Mouse (Mus musculus) heart, embryonic 13.5 days (tissue): ENCODE results near the gene Snx11. TPM values are rescaled to one million over a fixed set of nuclear protein-coding genes. Genes with fewer than 3 reads are reported as not detected.
"Not testable (repeated sequence)": the region's sequence is repeated elsewhere in the genome, so short reads cannot be mapped to it uniquely, and the experiment has no call there.

ENCODE experiments used
- ATAC-seq: fragments of 200-750 bp; cut with Nextera tagmentation; 2 replicates; pipeline ENCODE4 v1.8.0; 2017; ENCODE audit warnings: moderate TSS enrichment; ENCODE audit not compliant: insufficient number of reproducible peaks, low FRiP score, low TSS enrichment; ENCODE audit errors: extremely low read depth
- H3K27ac ChIP-seq: fragments of 300-500 bp; sonication (generic); replicated peaks from 2 replicates; pipeline ENCODE4 v1.5.1; 2015; ENCODE audit warnings: moderate library complexity, mild to moderate bottlenecking, inconsistent platforms
- H3K27me3 ChIP-seq: fragments of 300-500 bp; sonication (generic); replicated peaks from 2 replicates; pipeline ENCODE4 v1.6.1; 2015; ENCODE audit warnings: mild to moderate bottlenecking, inconsistent platforms
- H3K36me3 ChIP-seq: fragments of 300-500 bp; sonication (generic); 2 replicates; pipeline ENCODE4 v1.6.1; 2015; ENCODE audit warnings: mild to moderate bottlenecking, inconsistent platforms
- H3K4me1 ChIP-seq: fragments of 300-500 bp; sonication (generic); 2 replicates; pipeline ENCODE4 v1.6.1; 2015; ENCODE audit warnings: inconsistent platforms
- H3K4me2 ChIP-seq: fragments of 300-500 bp; sonication (generic); 2 replicates; pipeline ENCODE4 v1.6.1; 2015; ENCODE audit warnings: inconsistent platforms, mild to moderate bottlenecking, moderate library complexity
- H3K4me3 ChIP-seq: fragments of 300-500 bp; sonication (generic); 2 replicates; pipeline ENCODE4 v1.5.1; 2015; ENCODE audit warnings: moderate library complexity, mild to moderate bottlenecking, inconsistent platforms
- H3K9ac ChIP-seq: fragments of 300-500 bp; sonication (generic); 2 replicates; pipeline ENCODE4 v1.6.1; 2015; ENCODE audit warnings: inconsistent platforms, mild to moderate bottlenecking, moderate library complexity
- H3K9me3 ChIP-seq: fragments of 300-500 bp; sonication (generic); 2 replicates; pipeline ENCODE4 v1.6.1; 2016; ENCODE audit warnings: inconsistent platforms
- WGBS: fragments of 180-500 bp; shearing (Covaris S2); methylation state at CpG from one replicate; pipeline ENCODE4 v1.1.7; 2015; ENCODE audit warnings: mixed read lengths; 5-methylcytosine and 5-hydroxymethylcytosine counted together
- polyA plus RNA-seq: library from polyadenylated mRNA; unstranded; fragments of >200 nt; fragmentation: Nextera tagmentation; extraction: Ambion mirVana; gene quantifications from 2 replicates; pipeline ENCODE4 v1.2.1, GENCODE M21; 2015

The Snx11 gene
- polyA plus RNA-seq, 1 experiment from 2014 or later: 11.8 TPM

DNA sequence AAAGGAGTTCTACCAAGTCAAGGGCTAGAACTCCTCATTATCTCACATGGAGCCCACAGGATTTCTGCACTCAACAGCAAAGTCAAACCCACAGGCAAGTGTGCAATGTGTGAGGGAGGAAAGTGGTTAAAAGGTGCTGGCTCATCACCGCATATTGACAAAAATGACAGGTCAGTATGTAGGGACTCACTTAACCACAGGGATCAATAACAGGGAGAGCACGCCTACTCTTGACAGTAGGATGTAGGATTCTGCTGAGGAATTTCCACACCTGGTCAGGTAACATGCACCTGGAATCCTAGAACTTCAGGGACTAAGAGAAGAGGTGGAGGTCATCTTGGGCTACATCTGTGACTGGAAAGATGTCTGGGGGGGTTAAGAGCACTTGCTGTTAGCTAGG is 38.5 kb upstream of the Snx11 start:
- no peaks in the 10 kb centered on the region for H3K9me3 ChIP-seq
- no peak for ATAC-seq
- no peak overlapping the region for H3K27ac ChIP-seq
- no peak overlapping the region for H3K4me2 ChIP-seq
- peaks cover 94% of the 10 kb centered on the region for H3K36me3 ChIP-seq
- H3K27me3 ChIP-seq: no peaks in the 10 kb centered on the region
- H3K9ac ChIP-seq: no peak overlapping the region
- WGBS: 94% methylated on average over 2 of the region's 2 CpGs
- H3K4me1 ChIP-seq: no peaks in the 10 kb centered on the region
- no peak overlapping the region for H3K4me3 ChIP-seq

DNA sequence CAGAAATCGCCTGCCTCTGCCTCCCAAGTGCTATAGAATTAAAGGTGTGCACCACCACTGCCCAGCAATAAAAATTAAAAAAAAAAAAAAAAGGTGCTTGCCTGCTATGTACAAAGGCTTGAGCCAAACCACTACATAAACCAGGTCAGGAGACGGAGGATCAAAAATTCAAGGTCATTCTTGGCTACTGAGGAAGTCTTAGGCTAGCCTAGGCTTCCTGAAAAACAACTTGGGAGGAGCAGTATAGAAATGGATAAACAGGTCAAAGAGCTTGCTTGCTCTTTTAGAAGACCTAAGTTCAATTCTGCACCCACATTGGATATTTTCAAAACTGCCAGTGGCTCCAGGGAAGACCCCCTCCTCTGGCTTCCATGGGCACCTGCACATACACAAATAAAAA is 37.1 kb upstream of the Snx11 start:
- H3K4me3 ChIP-seq: no peak overlapping the region
- H3K9me3 ChIP-seq: no peaks in the 10 kb centered on the region
- H3K4me2 ChIP-seq: no peak overlapping the region
- H3K9ac ChIP-seq: no peak overlapping the region
- no peak for ATAC-seq
- no peaks in the 10 kb centered on the region for H3K27me3 ChIP-seq
- H3K36me3 ChIP-seq: peaks cover 94% of the 10 kb centered on the region
- no peak overlapping the region for H3K27ac ChIP-seq
- 78% methylated on average over 2 of the region's 2 CpGs for WGBS
- no peaks in the 10 kb centered on the region for H3K4me1 ChIP-seq

DNA sequence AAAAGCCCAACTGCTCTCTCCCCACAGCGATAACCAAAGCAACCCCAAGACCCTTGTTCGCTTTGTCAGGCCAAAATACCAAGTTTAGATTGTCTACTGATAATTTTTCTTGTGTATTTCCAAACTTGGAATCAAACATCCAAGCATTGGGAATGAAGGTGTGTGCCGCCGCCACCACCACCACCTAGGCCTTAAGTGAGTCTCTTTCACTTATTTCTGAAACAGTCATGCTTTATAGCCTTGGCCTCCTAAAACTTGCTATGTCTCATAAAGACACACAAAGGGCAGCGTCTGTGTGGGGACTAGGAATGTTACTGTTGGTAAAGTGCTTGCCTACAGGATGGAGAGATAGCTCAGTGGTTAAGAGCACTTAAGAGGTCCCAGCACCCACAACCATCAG is 36.6 kb upstream of the Snx11 start:
- H3K4me3 ChIP-seq: no peak overlapping the region
- H3K27ac ChIP-seq: no peak overlapping the region
- no peak for ATAC-seq
- H3K9me3 ChIP-seq: no peaks in the 10 kb centered on the region
- H3K27me3 ChIP-seq: no peaks in the 10 kb centered on the region
- no peak overlapping the region for H3K9ac ChIP-seq
- H3K4me2 ChIP-seq: no peak overlapping the region
- 85% methylated on average over 5 of the region's 5 CpGs for WGBS
- H3K4me1 ChIP-seq: no peaks in the 10 kb centered on the region
- H3K36me3 ChIP-seq: peaks cover 94% of the 10 kb centered on the region

DNA sequence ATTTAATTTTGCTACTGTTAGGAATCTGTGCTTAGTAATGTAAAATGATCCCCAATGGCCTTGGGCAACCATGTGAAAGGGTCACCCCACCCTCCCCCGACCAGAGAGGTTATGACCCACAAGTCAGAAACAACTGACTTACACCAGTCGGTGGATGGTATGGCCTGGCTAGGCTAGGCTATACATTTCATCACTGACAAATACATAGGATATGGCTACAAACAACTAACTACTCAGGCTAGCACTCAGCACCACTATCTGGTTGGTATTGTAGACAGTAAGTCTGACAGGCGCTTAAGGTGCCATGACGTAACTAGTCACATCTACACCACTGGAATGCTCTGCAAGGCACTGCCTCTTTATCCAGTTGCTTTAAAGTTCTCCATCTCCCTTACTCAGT is 36.1 kb upstream of the Snx11 start:
- no peak overlapping the region for H3K4me3 ChIP-seq
- WGBS: 76% methylated on average over 4 of the region's 4 CpGs
- H3K9me3 ChIP-seq: no peaks in the 10 kb centered on the region
- no peak overlapping the region for H3K27ac ChIP-seq
- no peaks in the 10 kb centered on the region for H3K27me3 ChIP-seq
- no peaks in the 10 kb centered on the region for H3K4me1 ChIP-seq
- no peak overlapping the region for H3K4me2 ChIP-seq
- no peak for ATAC-seq
- no peak overlapping the region for H3K9ac ChIP-seq
- peaks cover 94% of the 10 kb centered on the region for H3K36me3 ChIP-seq

DNA sequence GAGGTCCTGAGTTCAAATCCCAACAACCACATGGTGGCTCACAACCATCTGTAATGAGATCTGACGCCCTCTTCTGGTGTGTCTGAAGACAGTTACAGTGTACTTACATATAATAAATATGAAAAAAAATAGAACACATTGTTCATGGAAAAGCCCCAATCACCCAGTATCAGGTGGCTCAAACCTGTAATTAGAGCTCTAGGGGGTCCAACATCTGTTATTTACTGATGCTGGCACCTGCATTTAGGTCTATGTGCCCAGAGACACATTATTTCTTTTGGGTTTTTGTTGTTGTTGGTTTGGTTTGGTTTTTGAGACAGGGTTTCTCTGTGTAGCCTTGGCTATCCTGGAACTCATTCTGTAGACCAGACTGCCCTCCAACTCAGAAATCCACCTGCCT is 33.8 kb upstream of the Snx11 start:
- H3K4me1 ChIP-seq, H3K27me3 ChIP-seq, H3K9me3 ChIP-seq, H3K27ac ChIP-seq, H3K4me3 ChIP-seq, ATAC-seq, H3K4me2 ChIP-seq, H3K9ac ChIP-seq: not testable (repeated sequence)
- WGBS: 82% methylated on average over 1 of the region's 1 CpGs
- H3K36me3 ChIP-seq: peaks cover 91% of the 10 kb centered on the region

DNA sequence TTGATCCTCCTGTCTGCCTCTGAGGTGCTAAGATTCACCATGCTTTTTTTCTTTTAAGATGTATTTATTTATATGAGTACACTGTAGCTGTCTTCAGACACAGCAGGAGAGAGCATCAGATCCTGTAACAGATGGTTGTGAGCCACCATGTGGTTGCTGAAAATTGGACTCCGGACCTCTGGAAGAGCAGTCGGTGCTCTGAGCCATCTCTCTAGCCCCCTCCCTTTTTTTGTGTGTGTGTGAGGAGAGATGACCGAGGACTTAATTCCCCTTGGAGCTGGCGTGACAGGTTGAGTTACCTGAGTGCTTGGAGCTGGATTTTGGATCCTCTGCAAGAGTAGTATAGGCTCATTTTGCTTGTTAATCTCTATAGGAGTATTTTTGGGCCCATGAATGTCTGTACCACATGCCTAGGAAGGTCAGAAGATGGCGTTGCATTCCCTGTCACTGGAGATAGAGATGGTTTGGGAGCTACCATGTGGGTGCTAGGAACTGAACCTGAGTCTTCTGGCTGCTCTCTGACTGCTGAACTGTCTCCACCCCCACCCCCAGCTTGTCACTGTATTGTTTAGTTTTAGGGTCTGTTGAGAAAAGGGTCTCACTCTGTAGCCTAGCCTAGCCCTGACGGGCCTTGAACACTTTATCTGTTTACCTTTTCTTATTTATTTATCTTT is 32.3 kb upstream of the Snx11 start:
- Histone ChIP-seq H3K9me3 (no peaks in the 10 kb centered on the region), H3K4me1 (no peaks in the 10 kb centered on the region), H3K27ac (no peak overlapping the region), H3K4me2 (no peak overlapping the region), H3K4me3 (no peak overlapping the region), H3K36me3 (peaks cover 92% of the 10 kb centered on the region), H3K9ac (no peak overlapping the region), H3K27me3 (no peaks in the 10 kb centered on the region)
- 91% methylated on average over 6 of the region's 6 CpGs for WGBS
- ATAC-seq: no peak

DNA sequence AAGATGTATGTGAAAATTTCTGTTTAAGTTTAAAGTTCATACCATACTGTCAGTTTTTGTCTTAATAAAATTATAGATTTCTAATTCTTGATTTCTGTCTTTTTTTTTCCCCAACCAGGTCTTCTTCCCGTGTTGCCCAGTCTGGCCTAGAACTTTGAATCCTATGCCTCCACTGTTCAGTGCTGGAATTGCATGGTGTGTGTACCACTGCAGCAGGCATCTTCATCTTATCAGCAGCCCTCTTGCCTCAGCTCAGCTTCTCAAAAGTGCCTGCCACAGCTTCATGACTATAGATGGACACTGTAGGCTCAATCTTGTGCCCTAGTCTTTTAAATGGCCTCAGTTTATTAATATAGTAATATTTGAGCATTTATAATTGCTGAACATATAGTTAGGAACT is 30.7 kb upstream of the Snx11 start:
- Histone ChIP-seq H3K4me2 (no peak overlapping the region), H3K36me3 (peaks cover 96% of the 10 kb centered on the region), H3K27ac (no peak overlapping the region), H3K4me3 (no peak overlapping the region), H3K9ac (no peak overlapping the region), H3K4me1 (no peaks in the 10 kb centered on the region), H3K9me3 (no peaks in the 10 kb centered on the region), H3K27me3 (no peaks in the 10 kb centered on the region)
- WGBS: 50% methylated on average over 1 of the region's 1 CpGs
- ATAC-seq: no peak

DNA sequence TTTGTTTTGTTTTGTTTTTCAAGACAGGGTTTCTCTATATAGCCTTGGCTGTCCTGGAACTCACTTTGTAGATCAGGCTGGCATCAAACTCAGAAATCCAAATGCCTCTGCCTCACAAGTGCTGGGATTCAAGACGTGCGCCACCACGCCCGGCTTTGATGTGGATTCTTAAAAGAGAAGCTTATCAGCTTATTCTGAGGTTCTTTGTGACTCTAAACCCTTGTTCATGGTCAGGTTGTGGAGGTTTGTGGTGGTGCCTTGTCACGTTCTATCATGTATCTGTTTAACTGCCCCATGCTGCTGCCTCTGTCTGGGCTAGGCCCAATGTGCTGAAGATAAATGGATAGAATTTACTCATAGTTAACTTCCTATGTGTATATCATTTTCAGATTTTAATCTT is 28.2 kb upstream of the Snx11 start:
- H3K4me1 ChIP-seq: no peaks in the 10 kb centered on the region; the same call in 1 of the 2 replicates
- H3K4me3 ChIP-seq: no peak overlapping the region
- no peak overlapping the region for H3K4me2 ChIP-seq
- no peak overlapping the region for H3K9ac ChIP-seq
- ATAC-seq: no peak
- no peaks in the 10 kb centered on the region for H3K9me3 ChIP-seq
- H3K36me3 ChIP-seq: peaks cover 96% of the 10 kb centered on the region
- no peaks in the 10 kb centered on the region for H3K27me3 ChIP-seq
- no peak overlapping the region for H3K27ac ChIP-seq
- 93% methylated on average over 5 of the region's 5 CpGs for WGBS

DNA sequence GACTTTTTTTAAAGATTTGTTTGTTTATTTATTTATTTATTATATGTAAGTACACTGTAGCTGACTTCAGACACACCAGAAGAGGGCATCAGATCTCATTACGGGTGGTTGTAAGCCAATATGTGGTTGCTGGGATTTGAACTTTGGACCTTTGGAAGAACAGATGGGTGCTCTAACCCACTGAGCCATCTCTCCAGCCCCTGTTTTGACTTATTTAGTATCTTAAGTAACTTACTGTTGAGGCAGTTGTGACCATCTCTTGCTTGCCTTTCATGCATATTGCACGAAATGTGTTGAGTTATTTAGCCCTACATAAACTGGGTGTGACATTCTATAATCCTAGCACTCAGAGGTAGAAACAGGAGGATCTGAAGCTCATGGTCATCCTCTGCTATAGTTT is 22.2 kb upstream of the Snx11 start:
- H3K36me3 ChIP-seq: peaks cover 89% of the 10 kb centered on the region
- no peak overlapping the region for H3K4me2 ChIP-seq
- no peaks in the 10 kb centered on the region for H3K27me3 ChIP-seq
- 90% methylated on average over 2 of the region's 2 CpGs for WGBS
- H3K9ac ChIP-seq: no peak overlapping the region
- no peak for ATAC-seq
- H3K9me3 ChIP-seq: no peaks in the 10 kb centered on the region
- H3K4me3 ChIP-seq: no peak overlapping the region
- H3K27ac ChIP-seq: no peak overlapping the region
- peaks cover under 1% of the 10 kb centered on the region; the same call in 1 of the 2 replicates for H3K4me1 ChIP-seq

DNA sequence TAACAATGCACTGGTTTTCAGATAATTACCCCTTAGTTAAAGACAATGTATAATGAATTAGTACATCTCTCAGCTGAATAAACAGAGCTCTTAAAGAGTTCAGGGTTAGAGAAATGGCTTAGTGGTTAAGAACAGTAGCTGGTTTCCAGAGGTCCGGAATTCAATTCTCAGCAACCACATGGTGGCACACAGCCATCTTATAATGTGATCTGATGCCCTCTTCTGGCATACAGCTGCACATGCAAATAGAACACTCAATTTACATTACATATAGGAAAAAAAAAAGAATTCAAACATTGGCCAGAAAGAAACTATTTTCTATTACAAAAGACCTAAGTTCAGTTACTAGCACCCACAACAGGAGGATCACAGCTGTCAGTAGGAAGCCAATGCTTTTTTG is 19.2 kb upstream of the Snx11 start:
- Histone ChIP-seq H3K27me3 (no peaks in the 10 kb centered on the region), H3K9ac (no peak overlapping the region), H3K4me2 (no peak overlapping the region), H3K36me3 (peaks cover 68% of the 10 kb centered on the region), H3K27ac (no peak overlapping the region), H3K4me3 (no peak overlapping the region), H3K4me1 (peaks cover 28% of the 10 kb centered on the region), H3K9me3 (no peaks in the 10 kb centered on the region)
- ATAC-seq: no peak
- 74% methylated on average over 1 of the region's 1 CpGs for WGBS

DNA sequence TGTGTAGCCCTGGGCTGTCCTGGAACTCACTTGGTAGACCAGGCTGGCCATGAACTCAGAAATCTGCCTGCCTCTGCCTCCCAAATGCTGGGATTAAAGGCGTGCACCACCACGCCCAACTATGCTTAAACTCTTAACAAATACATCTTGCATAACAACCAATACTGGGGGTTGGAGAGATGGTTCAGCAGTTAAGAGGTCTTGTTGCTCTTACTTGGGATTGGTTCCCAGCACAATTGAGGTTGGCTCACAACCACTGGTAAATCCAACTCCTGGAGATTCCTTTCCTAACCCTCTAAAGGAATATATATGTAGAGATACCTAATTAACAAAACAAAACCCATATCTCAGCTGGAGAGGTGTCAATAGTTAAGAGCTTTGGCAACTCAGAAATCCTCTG is 18.7 kb upstream of the Snx11 start:
- H3K4me2 ChIP-seq: no peak overlapping the region
- H3K27ac ChIP-seq: no peak overlapping the region
- H3K9ac ChIP-seq: no peak overlapping the region
- no peaks in the 10 kb centered on the region for H3K27me3 ChIP-seq
- H3K4me3 ChIP-seq: no peak overlapping the region
- no peaks in the 10 kb centered on the region for H3K9me3 ChIP-seq
- H3K4me1 ChIP-seq: peaks cover 33% of the 10 kb centered on the region
- WGBS: 94% methylated on average over 2 of the region's 2 CpGs
- peaks cover 65% of the 10 kb centered on the region for H3K36me3 ChIP-seq
- ATAC-seq: no peak

DNA sequence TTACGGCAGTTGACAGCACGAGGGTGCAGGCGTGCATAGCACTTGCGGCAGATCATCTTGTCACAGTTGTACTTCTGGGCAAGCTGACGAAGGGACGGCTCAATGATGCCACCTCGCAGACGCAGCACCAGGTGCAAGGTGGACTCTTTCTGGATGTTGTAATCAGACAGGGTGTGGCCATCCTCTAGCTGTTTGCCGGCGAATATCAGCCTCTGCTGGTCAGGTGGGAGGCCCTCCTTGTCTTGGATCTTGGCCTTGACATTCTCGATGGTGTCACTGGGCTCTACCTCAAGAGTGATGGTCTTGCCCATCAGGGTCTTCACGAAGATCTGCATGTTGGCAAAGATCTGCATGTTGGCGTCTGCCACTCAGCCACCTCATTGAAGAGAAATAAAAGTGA is 18.1 kb upstream of the Snx11 start:
- Histone ChIP-seq H3K27ac (no peak overlapping the region), H3K9me3 (no peaks in the 10 kb centered on the region), H3K9ac (no peak overlapping the region), H3K4me3 (no peak overlapping the region), H3K4me1 (peaks cover 39% of the 10 kb centered on the region), H3K27me3 (no peaks in the 10 kb centered on the region), H3K4me2 (no peak overlapping the region), H3K36me3 (peaks cover 59% of the 10 kb centered on the region)
- no peak for ATAC-seq
- WGBS: 90% methylated on average over 13 of the region's 13 CpGs
